Mouse (Mus musculus) pancreas, adult 10 weeks (tissue): ENCODE measurements around the gene Ms4a4c. TPM values are rescaled to one million over a fixed set of nuclear protein-coding genes. Genes with fewer than 3 reads are reported as not detected.

Experiments used
- polyA plus RNA-seq: library from polyadenylated mRNA; stranded (reverse); fragments of 350-450 nt; fragmentation: Illumina TruSeq; extraction: RNeasy Lipid Tissue Mini Kit (QIAGEN cat#74804); gene quantifications from one replicate; pipeline ENCODE4 v1.2.3, GENCODE M21; 2015; ENCODE audit warnings: low read depth, low replicate concordance; ENCODE audit not compliant: insufficient read depth

Gene Ms4a4c
- not detected for polyA plus RNA-seq

DNA sequence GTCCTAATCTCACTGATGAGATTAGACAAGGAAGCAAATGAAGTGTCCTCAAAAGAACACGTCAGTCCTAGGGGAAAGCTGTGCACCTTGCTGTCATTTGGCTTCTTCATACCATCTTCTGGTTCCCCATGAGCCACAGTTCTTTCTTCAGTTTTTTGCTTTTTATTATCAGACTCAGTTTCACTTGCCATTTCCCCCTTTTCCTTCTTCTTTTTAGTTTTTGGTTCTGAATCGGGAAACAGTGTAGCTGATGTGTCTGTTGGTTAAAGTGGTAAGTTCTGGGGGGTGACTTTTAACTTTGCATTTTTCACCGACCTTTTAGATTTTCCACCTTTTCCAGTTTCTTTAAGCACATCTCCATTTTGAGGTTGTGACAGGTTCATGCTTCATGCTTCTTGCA, at the start of gene Ms4a4c:
Gene Ms4a4c, plus strand, starts transcription at position 244 of the 400 bp plus-strand sequence.

GRCm38 (mm10) chr19:11375273-11375672, 29.3 kb upstream of the Ms4a4c start, which contains the start of gene Ms4a4a:
TSS of gene Ms4a4a (plus strand) at chr19:11375523.

DNA sequence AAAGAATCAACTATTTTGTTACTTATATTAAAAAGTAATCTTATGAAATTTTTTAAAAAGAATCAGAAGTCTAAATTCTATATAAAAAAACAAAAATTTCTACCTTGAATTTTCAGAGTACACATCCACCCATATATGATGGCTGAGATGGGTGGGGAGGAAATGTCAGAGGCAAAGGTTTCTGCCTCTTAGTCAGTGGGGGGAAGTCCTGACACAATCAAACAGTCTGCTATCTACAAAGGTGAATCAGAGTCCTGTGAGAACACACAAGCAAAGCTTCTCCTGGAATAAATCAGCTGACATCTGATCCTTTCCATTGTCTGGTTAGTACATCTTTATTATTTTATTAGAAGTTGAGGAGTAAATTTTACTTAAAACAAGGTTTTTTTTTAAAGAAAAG, 38.8 kb downstream of the Ms4a4c start, which contains the start of gene Ms4a4b:
Gene Ms4a4b, plus strand, starts transcription at position 216 of the 400 bp plus-strand sequence.

DNA sequence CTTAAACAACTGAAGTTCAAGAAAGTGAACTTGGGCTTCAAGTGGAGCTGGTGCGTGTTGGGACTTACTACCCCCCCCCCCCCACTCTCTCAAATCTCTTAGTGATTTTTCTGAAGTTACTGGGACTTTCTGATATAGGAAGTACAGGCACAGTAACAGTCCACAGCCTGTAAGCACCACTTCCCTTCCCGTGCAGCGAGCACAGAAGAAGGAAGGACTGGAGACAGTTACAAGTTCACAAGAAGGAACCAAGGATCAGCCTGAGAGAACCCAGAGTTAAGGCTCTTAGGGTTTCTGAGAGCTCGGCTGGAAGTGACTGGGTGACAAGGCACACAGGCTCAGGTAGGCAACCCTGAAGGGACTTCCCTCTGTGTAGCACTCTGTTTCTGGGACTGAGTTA, 64.6 kb downstream of the Ms4a4c start, which contains the start of gene Ms4a6c:
Gene Ms4a6c, plus strand, starts transcription at position 152 of the 400 bp plus-strand sequence.

Other genes starting within 250 kb of the Ms4a4c start
- not detected for gene 1700025F22Rik, start 239.4 kb upstream of the Ms4a4c start, polyA plus RNA-seq
- not detected for gene Ms4a13, start 208.0 kb upstream of the Ms4a4c start, polyA plus RNA-seq
- not detected for gene Ms4a12, start 172.3 kb upstream of the Ms4a4c start, polyA plus RNA-seq
- 0.52 TPM for gene Ms4a1, start 138.5 kb upstream of the Ms4a4c start, polyA plus RNA-seq
- gene Ms4a5, start 120.9 kb upstream of the Ms4a4c start, polyA plus RNA-seq: not detected
- gene Ms4a14, start 90.3 kb upstream of the Ms4a4c start, polyA plus RNA-seq: 0.31 TPM
- 1.9 TPM for gene Ms4a7, start 68.6 kb upstream of the Ms4a4c start, polyA plus RNA-seq
- 2.9 TPM for gene Ms4a4a, start 29.2 kb upstream of the Ms4a4c start, polyA plus RNA-seq
- gene Ms4a4b, start 38.8 kb downstream of the Ms4a4c start, polyA plus RNA-seq: not detected
- 3.3 TPM for gene Ms4a6c, start 64.6 kb downstream of the Ms4a4c start, polyA plus RNA-seq
- not detected for gene Gm8369, start 81.2 kb downstream of the Ms4a4c start, polyA plus RNA-seq
- gene Ms4a6b, start 111.7 kb downstream of the Ms4a4c start, polyA plus RNA-seq: 3.0 TPM
- 8.9 TPM for gene Ms4a4d, start 132.0 kb downstream of the Ms4a4c start, polyA plus RNA-seq
- gene Ms4a6d, start 200.1 kb downstream of the Ms4a4c start, polyA plus RNA-seq: 2.2 TPM
- gene Ms4a2, start 218.9 kb downstream of the Ms4a4c start, polyA plus RNA-seq: not detected
- gene Ms4a3, start 236.1 kb downstream of the Ms4a4c start, polyA plus RNA-seq: not detected